Mouse (Mus musculus) midbrain, embryonic 11.5 days (tissue): ENCODE results near the gene Gm4450. TPM values are rescaled to one million over a fixed set of nuclear protein-coding genes. Genes with fewer than 3 reads are reported as not detected.

Source experiments
- ATAC-seq: fragments of 200-750 bp; cut with Nextera tagmentation; 2 replicates; pipeline ENCODE4 v1.8.0; 2017; ENCODE audit warnings: moderate TSS enrichment, moderate library complexity; ENCODE audit not compliant: low FRiP score
- DNase-seq: peaks from one replicate; pipeline ENCODE4 v3.0.0; 2015; ENCODE audit warnings: low spot score; ENCODE audit errors: missing footprints
- H3K27ac ChIP-seq: fragments of 300-500 bp; sonication (generic); 2 replicates; pipeline ENCODE4 v1.5.1; 2014; ENCODE audit warnings: low read depth, low read length
- H3K27me3 ChIP-seq: fragments of 300-500 bp; sonication (generic); 2 replicates; pipeline ENCODE4 v1.6.1; 2014; ENCODE audit warnings: mild to moderate bottlenecking, low read length, moderate library complexity, mixed read lengths; ENCODE audit not compliant: control insufficient read depth, insufficient read depth
- H3K36me3 ChIP-seq: fragments of 300-500 bp; sonication (generic); 2 replicates; pipeline ENCODE4 v1.6.1; 2014; ENCODE audit warnings: mild to moderate bottlenecking, low read length, moderate library complexity, mixed read lengths; ENCODE audit not compliant: control insufficient read depth, insufficient read depth
- H3K4me1 ChIP-seq: fragments of 300-500 bp; sonication (generic); 2 replicates; pipeline ENCODE4 v1.6.1; 2014; ENCODE audit warnings: low read length; ENCODE audit not compliant: control insufficient read depth, insufficient read depth
- H3K4me2 ChIP-seq: fragments of 300-500 bp; sonication (generic); 2 replicates; pipeline ENCODE4 v1.6.1; 2014; ENCODE audit warnings: mild to moderate bottlenecking, moderate library complexity
- H3K4me3 ChIP-seq: fragments of 300-500 bp; sonication (generic); 2 replicates; pipeline ENCODE4 v1.5.1; 2014; ENCODE audit warnings: low read depth, low read length
- H3K9ac ChIP-seq: fragments of 300-500 bp; sonication (generic); 2 replicates; pipeline ENCODE4 v1.6.1; 2014; ENCODE audit warnings: low read length
- H3K9me3 ChIP-seq: fragments of 300-500 bp; sonication (generic); 2 replicates; pipeline ENCODE4 v1.6.1; 2016; ENCODE audit warnings: low read length; ENCODE audit not compliant: control insufficient read depth
- WGBS: fragments of 180-500 bp; shearing (Covaris S2); extraction: QIAGEN DNeasy Blood & Tissue Kit; methylation state at CpG from one replicate; pipeline ENCODE4 v1.1.7; 2014; 5-methylcytosine and 5-hydroxymethylcytosine counted together
- polyA plus RNA-seq: library from polyadenylated mRNA; unstranded; fragments of >200 nt; fragmentation: Nextera tagmentation; extraction: Ambion mirVana; gene quantifications from 2 replicates; pipeline ENCODE4 v1.2.1, GENCODE M21; 2014

Gene Gm4450
- polyA plus RNA-seq, 1 experiment from 2014 or later: not detected

GRCm38 (mm10) chr3:98426749-98427148, 30.2 kb downstream of the Gm4450 start:
- no peak overlapping the region for H3K9ac ChIP-seq
- peaks cover 8% of the 10 kb centered on the region for H3K4me1 ChIP-seq
- H3K9me3 ChIP-seq: no peaks in the 10 kb centered on the region
- ATAC-seq (no peak), DNase-seq (peak; percentile 83)
- 45% methylated on average over 5 of the region's 5 CpGs for WGBS
- peak overlapping the region; percentile 98 for H3K4me2 ChIP-seq
- peaks cover 27% of the 10 kb centered on the region for H3K27me3 ChIP-seq
- H3K36me3 ChIP-seq: no peaks in the 10 kb centered on the region
- peak overlapping the region; percentile 45 for H3K4me3 ChIP-seq
- no peak overlapping the region for H3K27ac ChIP-seq

- Histone ChIP-seq H3K9me3 (no peaks in the 10 kb centered on the region), H3K27me3 (peaks cover 13% of the 10 kb centered on the region), H3K27ac (no peak overlapping the region), H3K36me3 (no peaks in the 10 kb centered on the region), H3K4me3 (no peak overlapping the region), H3K4me1 (peaks cover 3% of the 10 kb centered on the region; the same call in 1 of the 2 replicates), H3K9ac (no peak overlapping the region), H3K4me2 (no peak overlapping the region)
- WGBS: 89% methylated on average over 4 of the region's 4 CpGs
- no peak for ATAC-seq
- peak; percentile 28 for DNase-seq
Measured at GRCm38 (mm10) chr3:98422926-98423325, 34.0 kb downstream of the Gm4450 start.

- no peaks in the 10 kb centered on the region for H3K36me3 ChIP-seq
- H3K4me2 ChIP-seq: no peak overlapping the region
- ATAC-seq (no peak), DNase-seq (peak; percentile 62)
- no peak overlapping the region for H3K27ac ChIP-seq
- H3K27me3 ChIP-seq: no peaks in the 10 kb centered on the region
- no peak overlapping the region for H3K4me3 ChIP-seq
- no peaks in the 10 kb centered on the region for H3K9me3 ChIP-seq
- H3K4me1 ChIP-seq: no peaks in the 10 kb centered on the region
- H3K9ac ChIP-seq: no peak overlapping the region
- 51% methylated on average over 4 of the region's 4 CpGs for WGBS
Measured at GRCm38 (mm10) chr3:98419786-98420070, 37.2 kb downstream of the Gm4450 start.

DNA sequence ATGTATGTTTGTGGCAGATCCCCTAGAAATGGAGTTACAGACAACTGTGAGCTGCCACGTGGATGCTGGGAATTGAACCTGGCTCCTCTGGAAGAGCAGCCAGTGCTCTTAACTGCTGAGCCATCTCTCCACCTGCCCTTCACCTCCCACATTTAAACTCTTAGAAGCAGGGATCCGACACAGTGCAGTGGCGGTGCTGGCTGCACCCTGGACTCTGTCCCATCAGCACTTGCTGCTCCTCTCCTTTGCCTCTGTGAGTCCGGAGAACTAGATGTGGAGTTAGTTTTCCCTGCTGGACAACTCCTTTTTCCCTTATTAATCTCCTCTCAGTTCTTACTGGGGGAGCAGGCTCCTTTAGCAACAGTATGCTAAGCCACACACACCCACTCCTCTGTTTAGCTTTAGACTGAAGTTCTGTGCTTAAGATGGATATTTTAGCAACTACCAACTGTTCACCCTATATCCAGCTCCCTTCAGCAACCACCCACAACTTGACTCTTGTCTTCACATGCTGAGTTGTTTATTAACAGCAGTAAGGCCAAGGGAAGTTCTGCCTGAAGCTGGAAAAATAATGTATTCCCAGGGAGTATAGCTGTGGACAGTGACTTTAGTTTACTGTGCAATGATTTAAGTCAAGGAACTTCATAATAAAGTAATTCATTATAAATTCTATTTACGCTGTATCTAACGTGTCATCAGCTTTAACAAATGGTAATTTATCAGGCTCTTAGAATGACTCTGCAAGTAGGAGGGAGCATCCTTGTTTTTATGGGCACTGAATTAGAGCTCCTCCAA, 37.7 kb downstream of the Gm4450 start:
- Histone ChIP-seq H3K9ac (no peak overlapping the region), H3K36me3 (no peaks in the 10 kb centered on the region), H3K27me3 (no peaks in the 10 kb centered on the region), H3K4me1 (no peaks in the 10 kb centered on the region), H3K27ac (no peak overlapping the region), H3K4me2 (no peak overlapping the region), H3K4me3 (no peak overlapping the region), H3K9me3 (no peaks in the 10 kb centered on the region)
- DNase-seq: peak; percentile 57
- 77% methylated on average over 6 of the region's 6 CpGs for WGBS
- ATAC-seq: no peak

- DNase-seq (peak; percentile 67), ATAC-seq (no peak)
- WGBS: 77% methylated on average over 4 of the region's 4 CpGs
- Histone ChIP-seq H3K9ac (no peak overlapping the region), H3K4me1 (no peaks in the 10 kb centered on the region), H3K27ac (no peak overlapping the region), H3K36me3 (no peaks in the 10 kb centered on the region), H3K27me3 (no peaks in the 10 kb centered on the region), H3K9me3 (no peaks in the 10 kb centered on the region), H3K4me2 (no peak overlapping the region), H3K4me3 (no peak overlapping the region)
Measured at GRCm38 (mm10) chr3:98417328-98417727, 39.6 kb downstream of the Gm4450 start.

DNA sequence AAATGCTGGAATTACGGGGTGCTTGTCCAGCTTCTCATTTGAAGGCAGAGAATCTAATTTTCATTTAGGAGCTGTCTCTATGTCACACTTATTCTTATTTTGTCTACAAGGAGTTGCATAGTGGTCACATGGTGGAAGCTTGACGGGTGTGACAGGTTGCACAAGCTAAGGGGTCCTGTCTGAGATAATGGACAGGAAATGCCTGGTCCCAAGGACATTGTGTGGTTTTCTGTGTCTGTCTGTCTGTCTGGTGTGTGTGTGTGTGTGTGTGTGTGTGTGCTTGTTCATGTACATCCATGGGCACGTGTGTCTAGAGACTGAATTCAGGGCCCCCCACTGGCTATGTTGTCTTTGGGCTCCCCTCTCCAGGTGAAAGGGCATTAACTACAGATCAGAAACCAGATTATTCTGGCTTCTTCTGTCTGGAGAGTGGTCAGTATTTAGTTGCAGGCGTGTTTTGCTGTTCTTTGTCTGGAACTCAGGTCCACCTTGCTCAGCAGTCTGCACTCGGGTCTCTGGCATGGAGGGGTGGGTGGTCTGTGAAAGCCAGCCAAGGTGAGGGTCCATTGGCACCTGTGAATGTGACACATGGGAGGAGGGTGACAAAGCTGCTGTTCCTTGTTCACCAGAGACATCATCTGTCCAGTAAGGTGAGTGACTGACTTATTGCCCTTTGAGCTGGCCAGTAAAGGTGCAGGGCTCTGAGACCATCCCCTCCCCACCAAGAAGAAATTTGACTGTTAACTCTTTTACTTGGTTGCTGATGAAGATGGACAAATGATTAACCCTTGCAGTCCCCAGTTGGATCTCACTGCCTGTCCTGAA, 40.3 kb downstream of the Gm4450 start:
- 84% methylated on average over 5 of the region's 5 CpGs for WGBS
- no peak overlapping the region for H3K4me2 ChIP-seq
- no peak overlapping the region for H3K4me3 ChIP-seq
- H3K9ac ChIP-seq: no peak overlapping the region
- H3K4me1 ChIP-seq: no peaks in the 10 kb centered on the region
- no peaks in the 10 kb centered on the region for H3K27me3 ChIP-seq
- H3K36me3 ChIP-seq: no peaks in the 10 kb centered on the region
- H3K9me3 ChIP-seq: no peaks in the 10 kb centered on the region
- no peak overlapping the region for H3K27ac ChIP-seq
- DNase-seq (peak; percentile 70), ATAC-seq (no peak)

- Histone ChIP-seq H3K27ac (no peak overlapping the region), H3K27me3 (no peaks in the 10 kb centered on the region), H3K4me2 (no peak overlapping the region), H3K4me1 (no peaks in the 10 kb centered on the region), H3K36me3 (no peaks in the 10 kb centered on the region), H3K9ac (no peak overlapping the region), H3K4me3 (no peak overlapping the region), H3K9me3 (no peaks in the 10 kb centered on the region)
- 88% methylated on average over 3 of the region's 3 CpGs for WGBS
- DNase-seq (peak; percentile 53), ATAC-seq (no peak)
Measured at GRCm38 (mm10) chr3:98414296-98414695, 42.6 kb downstream of the Gm4450 start.

DNA sequence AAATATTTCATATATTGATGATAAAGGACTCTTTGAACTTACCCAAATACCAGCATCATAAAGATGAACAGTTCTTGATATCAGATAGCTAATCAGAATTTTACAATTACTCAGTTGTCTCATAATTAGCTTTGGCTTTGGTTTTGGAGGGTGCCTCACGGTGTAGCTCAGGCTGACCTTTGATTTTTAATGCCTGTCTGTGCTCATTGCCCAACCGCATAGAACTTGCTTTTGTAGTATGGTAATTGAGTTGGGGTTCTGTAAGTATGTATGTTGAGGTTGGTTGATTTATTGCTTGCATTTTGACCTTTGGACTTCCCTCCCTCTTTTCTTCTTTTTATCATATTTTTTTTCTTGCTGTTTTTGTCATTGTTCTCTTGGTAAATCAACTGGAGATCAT, 43.2 kb downstream of the Gm4450 start:
- 88% methylated on average over 2 of the region's 2 CpGs for WGBS
- no peaks in the 10 kb centered on the region for H3K27me3 ChIP-seq
- no peaks in the 10 kb centered on the region for H3K4me1 ChIP-seq
- no peaks in the 10 kb centered on the region for H3K36me3 ChIP-seq
- H3K4me2 ChIP-seq: no peak overlapping the region
- DNase-seq: peak; percentile 45
- ATAC-seq: no peak
- H3K9me3 ChIP-seq: no peaks in the 10 kb centered on the region
- H3K9ac ChIP-seq: no peak overlapping the region
- no peak overlapping the region for H3K4me3 ChIP-seq
- H3K27ac ChIP-seq: no peak overlapping the region
